ENCODE assay signal across 9 mouse cellular contexts in genomic region chr17:45550253-45550652, GRCm38 (mm10). TPM values are rescaled to one million over a fixed set of nuclear protein-coding genes. Genes with fewer than 3 reads are reported as not detected.
DNase-seq lines count a peak whose midpoint lies in the region; ATAC-seq and TF ChIP-seq lines count a peak whose summit lies in the region.
"Had no signal": no experiment of that assay in that cellular context is flagged by ENCODE, and none has a peak within 500 bp of the region (broad histone marks: within the 10 kb centered on the region; RNA-seq: fewer than 3 reads in every experiment).

No protein-coding gene starts in this region.

- WGBS in kidney, embryonic 16.5 days, result 20% methylated on average over 5 of the region's 5 CpGs
- 33% methylated on average over 5 of the region's 5 CpGs for WGBS in embryonic facial prominence, embryonic 12.5 days
- WGBS in hindbrain, embryonic 12.5 days, result 28% methylated on average over 5 of the region's 5 CpGs
- WGBS in midbrain, embryonic 13.5 days, result 28% methylated on average over 5 of the region's 5 CpGs
- 40% methylated on average over 5 of the region's 5 CpGs for WGBS in kidney, adult 2 months

- DNase-seq in kidney, adult 8-10 months, result no peak
- no peak for DNase-seq in ovary, postnatal 10 days (ENCODE audit: low spot score)
- DNase-seq in kidney, adult 2 months, result no peak

- TF ChIP-seq POLR2A in kidney, adult 2 months (IDR thresholded peaks at IDR 0.05; ENCODE audit: low read depth, low read length), result no peak

- no peak for ATAC-seq in kidney, embryonic 16.5 days (ENCODE audit: low FRiP score, low TSS enrichment)
- ATAC-seq in embryonic facial prominence, embryonic 12.5 days (ENCODE audit: insufficient number of reproducible peaks, insufficient read depth, low FRiP score, low TSS enrichment), result no peak
- no peak for ATAC-seq in hindbrain, embryonic 12.5 days (ENCODE audit: low FRiP score)
- ATAC-seq in midbrain, embryonic 13.5 days, result no peak; the same call in 1 of the 2 replicates
- ATAC-seq in monocyte, adult 5-6 weeks (replicated peaks; ENCODE audit: insufficient number of reproducible peaks, low FRiP score, low TSS enrichment, poor library complexity, severe bottlenecking), result no peak

- no peaks in the 10 kb centered on the region for H3K9me3 ChIP-seq in kidney, embryonic 16.5 days (ENCODE audit: low read length)
- H3K9me3 ChIP-seq in embryonic facial prominence, embryonic 12.5 days, result no peaks in the 10 kb centered on the region
- H3K9me3 ChIP-seq in hindbrain, embryonic 12.5 days (replicated peaks), result no peaks in the 10 kb centered on the region
- H3K9me3 ChIP-seq in midbrain, embryonic 13.5 days, result no peaks in the 10 kb centered on the region

- H3K9ac ChIP-seq in kidney, embryonic 16.5 days (replicated peaks; ENCODE audit: low read length), result no peak overlapping the region
- H3K9ac ChIP-seq in embryonic facial prominence, embryonic 12.5 days, result peak overlapping the region; percentile 93; the same call in 1 of the 2 replicates
- H3K9ac ChIP-seq in hindbrain, embryonic 12.5 days, result peak overlapping the region; percentile 97; the same call in 1 of the 2 replicates
- H3K9ac ChIP-seq in midbrain, embryonic 13.5 days (replicated peaks), result peak overlapping the region; percentile 99; the same call in 1 of the 2 replicates

- no peak overlapping the region for H3K27ac ChIP-seq in kidney, embryonic 16.5 days (ENCODE audit: low read length)
- H3K27ac ChIP-seq in embryonic facial prominence, embryonic 12.5 days, result no peak overlapping the region
- no peak overlapping the region for H3K27ac ChIP-seq in hindbrain, embryonic 12.5 days
- H3K27ac ChIP-seq in midbrain, embryonic 13.5 days, result no peak overlapping the region
- H3K27ac ChIP-seq in kidney, adult 2 months (ENCODE audit: insufficient read depth, low read depth, low read length), result no peak overlapping the region

- H3K36me3 ChIP-seq in kidney, embryonic 16.5 days (ENCODE audit: insufficient read depth, low read length), result no peaks in the 10 kb centered on the region
- H3K36me3 ChIP-seq in embryonic facial prominence, embryonic 12.5 days, result peaks cover 8% of the 10 kb centered on the region
- peaks cover 11% of the 10 kb centered on the region for H3K36me3 ChIP-seq in hindbrain, embryonic 12.5 days
- H3K36me3 ChIP-seq in midbrain, embryonic 13.5 days, result peaks cover 17% of the 10 kb centered on the region
- H3K36me3 ChIP-seq in kidney, adult 2 months (ENCODE audit: control insufficient read depth, insufficient read depth, low read length), result no peaks in the 10 kb centered on the region

- H3K4me3 ChIP-seq in kidney, embryonic 16.5 days (ENCODE audit: low read length), result peak overlapping the region; percentile 67; the same call in 1 of the 2 replicates
- H3K4me3 ChIP-seq in embryonic facial prominence, embryonic 12.5 days, result peak overlapping the region; percentile 79; the same call in 1 of the 2 replicates
- H3K4me3 ChIP-seq in hindbrain, embryonic 12.5 days, result 0 out of 2 replicates have a peak overlapping the region, but pooled peaks have one; percentile 94
- peak overlapping the region; percentile 87 for H3K4me3 ChIP-seq in midbrain, embryonic 13.5 days (replicated peaks)
- H3K4me3 ChIP-seq in kidney, adult 2 months (ENCODE audit: insufficient read depth, low read depth, low read length), result no peak overlapping the region

- peaks cover 33% of the 10 kb centered on the region for H3K27me3 ChIP-seq in kidney, embryonic 16.5 days (ENCODE audit: insufficient read depth, low read length)
- peaks cover 35% of the 10 kb centered on the region for H3K27me3 ChIP-seq in embryonic facial prominence, embryonic 12.5 days
- peaks cover 35% of the 10 kb centered on the region for H3K27me3 ChIP-seq in hindbrain, embryonic 12.5 days
- H3K27me3 ChIP-seq in midbrain, embryonic 13.5 days, result peaks cover 30% of the 10 kb centered on the region
- peaks cover 5% of the 10 kb centered on the region for H3K27me3 ChIP-seq in kidney, adult 2 months (replicated peaks; ENCODE audit: control insufficient read depth, insufficient read depth, low read length)

- H3K4me1 ChIP-seq in kidney, embryonic 16.5 days (ENCODE audit: insufficient read depth, low read length), result peaks cover 15% of the 10 kb centered on the region
- peaks cover 21% of the 10 kb centered on the region for H3K4me1 ChIP-seq in embryonic facial prominence, embryonic 12.5 days
- H3K4me1 ChIP-seq in hindbrain, embryonic 12.5 days, result peaks cover 45% of the 10 kb centered on the region
- peaks cover 53% of the 10 kb centered on the region for H3K4me1 ChIP-seq in midbrain, embryonic 13.5 days (replicated peaks)
- H3K4me1 ChIP-seq in kidney, adult 2 months (ENCODE audit: control insufficient read depth, insufficient read depth, low read length), result no peaks in the 10 kb centered on the region

- no peak for TF ChIP-seq CTCF in kidney, adult 2 months (conservative IDR thresholded peaks at IDR 0.05; ENCODE audit: insufficient read depth, insufficient read length, low read depth, low read length)

- H3K4me2 ChIP-seq in kidney, embryonic 16.5 days (replicated peaks; ENCODE audit: low read depth, low read length), result peak overlapping the region; percentile 95
- peak overlapping the region; percentile 72 for H3K4me2 ChIP-seq in embryonic facial prominence, embryonic 12.5 days (replicated peaks)
- H3K4me2 ChIP-seq in hindbrain, embryonic 12.5 days (replicated peaks), result peak overlapping the region; percentile 71
- H3K4me2 ChIP-seq in midbrain, embryonic 13.5 days (replicated peaks), result peak overlapping the region; percentile 68

RNA-seq across cellular contexts. Expression of gene Tmem151b, which starts 0.8 kb away (rescaled TPM):
- polyA plus RNA-seq in kidney, embryonic 16.5 days (2015; fragmentation: Nextera tagmentation; extraction: Ambion mirVana), result 3.5 and 3.8 TPM in 2 replicates
- 9.2 and 11.1 TPM in 2 replicates for polyA plus RNA-seq in embryonic facial prominence, embryonic 12.5 days (2016; fragmentation: Nextera tagmentation; extraction: Ambion mirVana)
- polyA plus RNA-seq in hindbrain, embryonic 12.5 days (2016; fragmentation: Nextera tagmentation; extraction: Ambion mirVana), result 12.3 and 13.0 TPM in 2 replicates
- 23.5 and 25.5 TPM in 2 replicates for polyA plus RNA-seq in midbrain, embryonic 13.5 days (2015; fragmentation: Nextera tagmentation; extraction: Ambion mirVana)
- total RNA-seq in monocyte, adult 5-6 weeks (2017), result 0.10 to 0.32 TPM in 2 of 3 replicates, not detected in the other
- polyA plus RNA-seq in kidney, adult 2 months (2012; rRNA removed), result 1.9 and 2.1 TPM in 2 replicates

RNA-seq across cellular contexts. Expression of gene Nfkbie, which starts 5.2 kb away (rescaled TPM):
- 5.9 and 6.4 TPM in 2 replicates for polyA plus RNA-seq in kidney, embryonic 16.5 days (2015; fragmentation: Nextera tagmentation; extraction: Ambion mirVana)
- 6.7 and 8.3 TPM in 2 replicates for polyA plus RNA-seq in embryonic facial prominence, embryonic 12.5 days (2016; fragmentation: Nextera tagmentation; extraction: Ambion mirVana)
- polyA plus RNA-seq in hindbrain, embryonic 12.5 days (2016; fragmentation: Nextera tagmentation; extraction: Ambion mirVana), result 7.0 and 7.7 TPM in 2 replicates
- 5.2 and 7.1 TPM in 2 replicates for polyA plus RNA-seq in midbrain, embryonic 13.5 days (2015; fragmentation: Nextera tagmentation; extraction: Ambion mirVana)
- total RNA-seq in monocyte, adult 5-6 weeks (2017), result 55.6 to 60.0 TPM (median 55.9 TPM) in 3 replicates
- 4.3 and 5.8 TPM in 2 replicates for polyA plus RNA-seq in kidney, adult 2 months (2012; rRNA removed)

RNA-seq across cellular contexts. Expression of gene Slc35b2, which starts 13.4 kb away (rescaled TPM):
- 159 and 170 TPM in 2 replicates for polyA plus RNA-seq in kidney, embryonic 16.5 days (2015; fragmentation: Nextera tagmentation; extraction: Ambion mirVana)
- 108 and 109 TPM in 2 replicates for polyA plus RNA-seq in embryonic facial prominence, embryonic 12.5 days (2016; fragmentation: Nextera tagmentation; extraction: Ambion mirVana)
- polyA plus RNA-seq in hindbrain, embryonic 12.5 days (2016; fragmentation: Nextera tagmentation; extraction: Ambion mirVana), result 90.6 and 92.4 TPM in 2 replicates
- polyA plus RNA-seq in midbrain, embryonic 13.5 days (2015; fragmentation: Nextera tagmentation; extraction: Ambion mirVana), result 89.2 and 95.3 TPM in 2 replicates
- total RNA-seq in monocyte, adult 5-6 weeks (2017), result 26.7 to 47.1 TPM (median 39.0 TPM) in 3 replicates
- polyA plus RNA-seq in kidney, adult 2 months (2012; rRNA removed), result 75.5 and 96.1 TPM in 2 replicates

RNA-seq across cellular contexts. Expression of gene Hsp90ab1, which starts 22.8 kb away (rescaled TPM):
- 1,922 and 2,030 TPM in 2 replicates for polyA plus RNA-seq in kidney, embryonic 16.5 days (2015; fragmentation: Nextera tagmentation; extraction: Ambion mirVana)
- polyA plus RNA-seq in embryonic facial prominence, embryonic 12.5 days (2016; fragmentation: Nextera tagmentation; extraction: Ambion mirVana), result 1,470 and 1,480 TPM in 2 replicates
- polyA plus RNA-seq in hindbrain, embryonic 12.5 days (2016; fragmentation: Nextera tagmentation; extraction: Ambion mirVana), result 1,350 and 1,487 TPM in 2 replicates
- polyA plus RNA-seq in midbrain, embryonic 13.5 days (2015; fragmentation: Nextera tagmentation; extraction: Ambion mirVana), result 1,587 and 1,677 TPM in 2 replicates
- 826 to 1,618 TPM (median 1,101 TPM) in 3 replicates for total RNA-seq in monocyte, adult 5-6 weeks (2017)
- 369 and 408 TPM in 2 replicates for polyA plus RNA-seq in kidney, adult 2 months (2012; rRNA removed)

RNA-seq across cellular contexts. Expression of gene Tcte1, which starts 27.0 kb away (rescaled TPM):
- 0.63 and 0.81 TPM in 2 replicates for polyA plus RNA-seq in kidney, embryonic 16.5 days (2015; fragmentation: Nextera tagmentation; extraction: Ambion mirVana)
- polyA plus RNA-seq in embryonic facial prominence, embryonic 12.5 days (2016; fragmentation: Nextera tagmentation; extraction: Ambion mirVana), result 1.4 and 1.6 TPM in 2 replicates
- 2.3 and 3.2 TPM in 2 replicates for polyA plus RNA-seq in hindbrain, embryonic 12.5 days (2016; fragmentation: Nextera tagmentation; extraction: Ambion mirVana)
- 2.6 and 2.7 TPM in 2 replicates for polyA plus RNA-seq in midbrain, embryonic 13.5 days (2015; fragmentation: Nextera tagmentation; extraction: Ambion mirVana)
- total RNA-seq in monocyte, adult 5-6 weeks (2017), result not detected in 3 replicates
- 0.08 and 0.09 TPM in 2 replicates for polyA plus RNA-seq in kidney, adult 2 months (2012; rRNA removed)
- total RNA-seq: adrenal gland, postnatal 4 days had no signal
